Mouse (Mus musculus) thymus, postnatal 0 days (tissue): ENCODE measurements around the gene Ttc39d. TPM values are rescaled to one million over a fixed set of nuclear protein-coding genes. Genes with fewer than 3 reads are reported as not detected.
"Not testable (repeated sequence)": the region's sequence is repeated elsewhere in the genome, so short reads cannot be mapped to it uniquely, and the experiment has no call there.

ENCODE experiments used
- DNase-seq: peaks from one replicate; pipeline ENCODE4 v3.0.0-alpha.2; 2015; ENCODE audit warnings: low spot score
- polyA plus RNA-seq: library from polyadenylated mRNA; unstranded; fragments of >200 nt; fragmentation: Nextera tagmentation; extraction: Ambion mirVana; gene quantifications from 2 replicates; pipeline ENCODE4 v1.2.1, GENCODE M21; 2015

Gene Ttc39d
- polyA plus RNA-seq, 1 experiment from 2014 or later, result 0.07 TPM

- DNase-seq, result peak; percentile 58
These were observed 14.2 kb upstream of the Ttc39d start for GRCm38 (mm10) chr17:80193075-80193474.

- no peak for DNase-seq
These were observed 8.0 kb upstream of the Ttc39d start for GRCm38 (mm10) chr17:80199160-80199778.

GRCm38 (mm10) chr17:80205657-80206056 is 1.6 kb upstream of the Ttc39d start:
- DNase-seq, result no peak

- DNase-seq, result peak; percentile 45
These were observed 974 bp upstream of the Ttc39d start for GRCm38 (mm10) chr17:80206301-80206670.

- DNase-seq, result not testable (repeated sequence)
These were observed 6.7 kb downstream of the Ttc39d start for GRCm38 (mm10) chr17:80213998-80214397.

GRCm38 (mm10) chr17:80220131-80220530 is 12.9 kb downstream of the Ttc39d start:
- no peak for DNase-seq

- no peak for DNase-seq
These were observed 13.9 kb downstream of the Ttc39d start for GRCm38 (mm10) chr17:80221202-80221601.

- peak; percentile 39 for DNase-seq
These were observed 14.8 kb downstream of the Ttc39d start for GRCm38 (mm10) chr17:80221890-80222628.

- no peak for DNase-seq
These were observed 16.6 kb downstream of the Ttc39d start for GRCm38 (mm10) chr17:80223829-80224228.

- DNase-seq, result peak; percentile 92
These were observed 17.3 kb downstream of the Ttc39d start, which contains the start of gene Gemin6 for GRCm38 (mm10) chr17:80224326-80225116. Gene Gemin6, plus strand, starts transcription at chr17:80224441.

- not testable (repeated sequence) for DNase-seq
These were observed 17.9 kb downstream of the Ttc39d start for GRCm38 (mm10) chr17:80225142-80225541.

- no peak for DNase-seq
These were observed 22.1 kb downstream of the Ttc39d start for GRCm38 (mm10) chr17:80229396-80229795.

- DNase-seq, result no peak
These were observed 26.6 kb downstream of the Ttc39d start for GRCm38 (mm10) chr17:80233844-80234243.

GRCm38 (mm10) chr17:80234376-80234775 is 27.1 kb downstream of the Ttc39d start:
- DNase-seq, result no peak

GRCm38 (mm10) chr17:80235477-80235876 is 28.2 kb downstream of the Ttc39d start:
- no peak for DNase-seq

- no peak for DNase-seq
These were observed 29.5 kb downstream of the Ttc39d start for GRCm38 (mm10) chr17:80236805-80237204.

GRCm38 (mm10) chr17:80237475-80237874 is 30.2 kb downstream of the Ttc39d start:
- no peak for DNase-seq

GRCm38 (mm10) chr17:80241594-80241993 is 34.3 kb downstream of the Ttc39d start:
- no peak for DNase-seq

- DNase-seq, result no peak
These were observed 35.9 kb downstream of the Ttc39d start for GRCm38 (mm10) chr17:80243116-80243515.

- DNase-seq, result no peak
These were observed 45.7 kb downstream of the Ttc39d start for GRCm38 (mm10) chr17:80252757-80253525.

- no peak for DNase-seq
These were observed 47.2 kb downstream of the Ttc39d start for GRCm38 (mm10) chr17:80254421-80254820.
